Mouse (Mus musculus): ENCODE data around the gene Snd1.

GRCm38 (mm10) chr6:28795380-28795779 is 320.4 kb downstream of the Snd1 start:
- TF ChIP-seq CTCF (conservative IDR thresholded peaks at IDR 0.05; ENCODE audit: low read length), result no peak
- no peak for TF ChIP-seq NANOG (IDR thresholded peaks at IDR 0.05; ENCODE audit: borderline replicate concordance, low read length)

Data from E14TG2a.4 (cell line).